Mouse (Mus musculus) heart, adult 8-10 months (tissue): Measurements from ENCODE around the gene Syncrip. TPM values are rescaled to one million over a fixed set of nuclear protein-coding genes. Genes with fewer than 3 reads are reported as not detected.
A peak's percentile ranks its signal among the peaks of the same experiment; 100 is the strongest.
"Not testable (repeated sequence)": the region's sequence is repeated elsewhere in the genome, so short reads cannot be mapped to it uniquely, and the experiment has no call there.

Experiments
- DNase-seq: peaks from one replicate; pipeline ENCODE4 v3.0.0; 2022; ENCODE audit warnings: low spot score
- total RNA-seq, 4 experiments: library from RNA; stranded (reverse); gene quantifications; 2 replicates each; pipeline ENCODE4 v1.2.4; 2022

Syncrip gene
- total RNA-seq, 4 experiments from 2014 or later, result 52.1 to 62.3 (median 56.1) TPM

- peak; percentile 81 for DNase-seq
Measured at GRCm38 (mm10) chr9:88482829-88483396, 539 bp upstream of the Syncrip start.

- DNase-seq, result no peak
Measured at GRCm38 (mm10) chr9:88481791-88482160, 598 bp downstream of the Syncrip start.

- no peak for DNase-seq
Measured at GRCm38 (mm10) chr9:88481061-88481790, 1.1 kb downstream of the Syncrip start.

GRCm38 (mm10) chr9:88480120-88480519, 2.3 kb downstream of the Syncrip start:
- no peak for DNase-seq

GRCm38 (mm10) chr9:88476138-88476537, 6.2 kb downstream of the Syncrip start:
- DNase-seq, result no peak

- not testable (repeated sequence) for DNase-seq
Measured at GRCm38 (mm10) chr9:88461017-88461416, 21.4 kb downstream of the Syncrip start.

GRCm38 (mm10) chr9:88439991-88440390, 42.4 kb downstream of the Syncrip start:
- DNase-seq, result no peak

GRCm38 (mm10) chr9:88439238-88439600, 43.2 kb downstream of the Syncrip start:
- DNase-seq, result no peak

- DNase-seq, result peak; percentile 95
Measured at GRCm38 (mm10) chr9:88438555-88439237, 43.7 kb downstream of the Syncrip start, which contains the start of gene Snx14. TSS of gene Snx14 (minus strand) at chr9:88438958.

- no peak for DNase-seq
Measured at GRCm38 (mm10) chr9:88438237-88438554, 44.2 kb downstream of the Syncrip start.

GRCm38 (mm10) chr9:88437342-88438236, 44.8 kb downstream of the Syncrip start:
- no peak for DNase-seq

- DNase-seq, result no peak
Measured at GRCm38 (mm10) chr9:88424356-88424755, 58.0 kb downstream of the Syncrip start.

GRCm38 (mm10) chr9:88422428-88422827, 59.9 kb downstream of the Syncrip start:
- no peak for DNase-seq

- no peak for DNase-seq
Measured at GRCm38 (mm10) chr9:88416752-88417151, 65.6 kb downstream of the Syncrip start.

- DNase-seq, result no peak
Measured at GRCm38 (mm10) chr9:88409978-88410377, 72.4 kb downstream of the Syncrip start.

- DNase-seq, result no peak
Measured at GRCm38 (mm10) chr9:88404515-88404914, 77.9 kb downstream of the Syncrip start.

GRCm38 (mm10) chr9:88404088-88404487, 78.3 kb downstream of the Syncrip start:
- DNase-seq, result peak; percentile 34

- no peak for DNase-seq
Measured at GRCm38 (mm10) chr9:88398461-88398860, 83.9 kb downstream of the Syncrip start.
